ENCODE assay signal across 9 mouse cellular contexts in the genomic region with DNA sequence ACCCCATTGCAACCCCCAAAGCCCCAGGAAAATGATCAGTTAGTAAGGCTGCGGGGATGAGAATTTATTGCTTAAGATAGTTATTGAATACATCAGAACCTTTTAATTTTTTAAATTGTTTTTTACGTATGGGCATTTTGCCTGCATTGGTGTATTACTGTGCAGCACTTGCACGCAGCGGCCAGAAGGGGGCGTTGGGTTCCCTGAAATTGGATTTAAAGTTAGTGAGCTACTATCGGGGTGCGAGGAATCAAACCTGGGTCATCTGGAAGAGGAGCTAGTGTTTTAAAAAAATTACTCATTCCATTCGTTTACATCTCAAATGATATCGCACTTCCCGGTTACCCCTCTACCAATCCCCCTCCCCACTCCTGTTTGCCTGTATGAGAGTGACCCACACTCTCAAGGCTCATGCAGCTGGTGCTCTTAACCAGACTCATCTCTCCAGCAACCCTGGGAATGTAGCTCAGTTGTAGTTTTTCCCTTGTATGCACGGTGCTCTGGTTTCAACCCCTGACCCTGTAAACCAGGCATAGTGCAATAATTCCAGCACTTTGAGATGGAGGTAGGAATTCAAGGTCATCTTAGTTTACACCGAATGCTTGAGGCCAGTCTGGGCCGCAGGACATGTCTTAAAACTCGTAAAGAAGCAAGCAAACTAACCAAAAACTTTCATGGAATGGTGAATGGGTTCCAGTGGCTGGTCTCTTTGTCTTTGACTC. TPM values are rescaled to one million over a fixed set of nuclear protein-coding genes. Genes with fewer than 3 reads are reported as not detected.
A peak's percentile ranks its signal among the peaks of the same experiment; 100 is the strongest.
DNase-seq lines count a peak whose midpoint lies in the region; ATAC-seq and TF ChIP-seq lines count a peak whose summit lies in the region.
"Had no signal": no experiment of that assay in that cellular context is flagged by ENCODE, and none has a peak within 500 bp of the region (broad histone marks: within the 10 kb centered on the region; RNA-seq: fewer than 3 reads in every experiment).

No protein-coding gene starts in this region.

- H3K79me2 ChIP-seq in MEL (ENCODE audit: control insufficient read depth, insufficient read depth, low read length, poor library complexity) = peaks cover 22% of the 10 kb centered on the region

- TF ChIP-seq RAD21 in MEL (IDR thresholded peaks at IDR 0.05; ENCODE audit: low read depth, low read length) = peak; percentile 63

- H3K9ac ChIP-seq in MEL (ENCODE audit: control insufficient read depth, low read depth, low read length, poor library complexity, severe bottlenecking) = peak overlapping the region; percentile 2; the same call in 1 of the 2 replicates
- no peak overlapping the region for H3K9ac ChIP-seq in liver, embryonic 15.5 days
- no peak overlapping the region for H3K9ac ChIP-seq in forebrain, embryonic 12.5 days
- H3K9ac ChIP-seq: embryonic facial prominence, embryonic 13.5 days had no signal

- peaks cover 4 to 19% of the 10 kb centered on the region in 2 experiments; a peak in 2 of 4 replicates for H3K36me3 ChIP-seq in MEL (ENCODE audit: control insufficient read depth in 1 of 2, insufficient read depth in 2 of 2, low read length in 2 of 2)
- H3K36me3 ChIP-seq in liver, embryonic 15.5 days (replicated peaks) = no peaks in the 10 kb centered on the region; the same call in 1 of the 2 replicates
- no peaks in the 10 kb centered on the region for H3K36me3 ChIP-seq in forebrain, embryonic 12.5 days (replicated peaks)
- H3K36me3 ChIP-seq: embryonic facial prominence, embryonic 13.5 days had no signal

- 62% methylated on average over 14 of the region's 14 CpGs for WGBS in liver, embryonic 15.5 days (ENCODE audit: insufficient replicate concordance)
- WGBS in forebrain, embryonic 12.5 days = 60% methylated on average over 14 of the region's 14 CpGs

- TF ChIP-seq CTCF in layer of hippocampus, adult 2 months (conservative IDR thresholded peaks at IDR 0.05) = peak; percentile 67
- peak; percentile 71 to 84 (median 74) for TF ChIP-seq CTCF in MEL (IDR thresholded peaks at IDR 0.05 in 2 of 3, conservative IDR thresholded peaks at IDR 0.05 in 1 of 3; ENCODE audit: control insufficient read depth in 1 of 3, insufficient read depth in 1 of 3, low read depth in 2 of 3, low read length in 3 of 3, poor library complexity in 1 of 3, severe bottlenecking in 1 of 3)

- no peaks in the 10 kb centered on the region for H3K9me3 ChIP-seq in MEL (replicated peaks; ENCODE audit: insufficient read depth, low read length)
- H3K9me3 ChIP-seq in liver, embryonic 15.5 days (replicated peaks) = no peaks in the 10 kb centered on the region
- H3K9me3 ChIP-seq in forebrain, embryonic 12.5 days = no peaks in the 10 kb centered on the region
- H3K9me3 ChIP-seq: embryonic facial prominence, embryonic 13.5 days had no signal

- no peak for TF ChIP-seq POLR2A in MEL (IDR thresholded peaks at IDR 0.05; ENCODE audit: control insufficient read depth in 1 of 2, insufficient read depth in 1 of 2, low read depth in 1 of 2, low read length in 2 of 2, poor library complexity in 1 of 2)

- no peaks in the 10 kb centered on the region; a peak in 1 of 4 replicates for H3K27me3 ChIP-seq in MEL (ENCODE audit: control insufficient read depth in 1 of 2, insufficient read depth in 2 of 2, low read length in 2 of 2)
- H3K27me3 ChIP-seq in liver, embryonic 15.5 days = no peaks in the 10 kb centered on the region
- H3K27me3 ChIP-seq in forebrain, embryonic 12.5 days = no peaks in the 10 kb centered on the region
- H3K27me3 ChIP-seq: embryonic facial prominence, embryonic 13.5 days had no signal

- H3K4me3 ChIP-seq in layer of hippocampus, adult 2 months = no peak overlapping the region
- peak overlapping the region; percentile 1 to 57; a peak in 2 of 4 replicates for H3K4me3 ChIP-seq in MEL (ENCODE audit: control insufficient read depth in 1 of 2, insufficient read depth in 1 of 2, low read depth in 2 of 2, low read length in 2 of 2)
- H3K4me3 ChIP-seq in liver, embryonic 15.5 days (replicated peaks) = no peak overlapping the region
- no peak overlapping the region for H3K4me3 ChIP-seq in forebrain, embryonic 12.5 days (replicated peaks)
- H3K4me3 ChIP-seq: embryonic facial prominence, embryonic 13.5 days had no signal

- no peak for ATAC-seq in liver, embryonic 15.5 days (ENCODE audit: insufficient read depth)
- ATAC-seq in forebrain, embryonic 12.5 days (ENCODE audit: low FRiP score) = no peak

- DNase-seq in layer of hippocampus, adult 2 months (ENCODE audit: low spot score in 2 of 2) = no peak
- no peak for DNase-seq in layer of hippocampus, adult 8-10 months (ENCODE audit: low spot score in 2 of 2)
- DNase-seq in CD8-positive naive resting alpha-beta T cell, adult 2 months (ENCODE audit: low read depth in 2 of 2, low spot score in 2 of 2) = peak; percentile 8 to 23
- peak; percentile 79 for DNase-seq in MEL (ENCODE audit: low read depth, low spot score)
- no peak for DNase-seq in Muller cell, postnatal 12 days (ENCODE audit: inconsistent ontology term)

- no peak overlapping the region for H3K27ac ChIP-seq in layer of hippocampus, adult 2 months
- H3K27ac ChIP-seq in MEL (ENCODE audit: control insufficient read depth, low read depth, low read length) = peak overlapping the region; percentile 39
- peak overlapping the region; percentile 91 for H3K27ac ChIP-seq in liver, embryonic 15.5 days (replicated peaks)
- no peak overlapping the region for H3K27ac ChIP-seq in forebrain, embryonic 12.5 days
- H3K27ac ChIP-seq: embryonic facial prominence, embryonic 13.5 days had no signal

- TF ChIP-seq EP300 in MEL (IDR thresholded peaks at IDR 0.05; ENCODE audit: low read depth in 1 of 2, low read length in 2 of 2) = no peak

- H3K4me1 ChIP-seq in MEL (ENCODE audit: control insufficient read depth in 1 of 2, insufficient read depth in 2 of 2, low read length in 2 of 2) = peaks cover 8 to 9% of the 10 kb centered on the region in 2 experiments
- H3K4me1 ChIP-seq in liver, embryonic 15.5 days (replicated peaks) = peaks cover 44% of the 10 kb centered on the region
- peaks cover 18% of the 10 kb centered on the region for H3K4me1 ChIP-seq in forebrain, embryonic 12.5 days

- H3K4me2 ChIP-seq in liver, embryonic 15.5 days = peak overlapping the region; percentile 95; the same call in 1 of the 2 replicates
- no peak overlapping the region for H3K4me2 ChIP-seq in forebrain, embryonic 12.5 days
- H3K4me2 ChIP-seq: embryonic facial prominence, embryonic 13.5 days; heart, embryonic 11.5 days had no signal

TF ChIP-seq in MEL, 35 proteins besides CTCF, POLR2A, EP300 and RAD21:
- TF ChIP-seq SMC3 (IDR thresholded peaks at IDR 0.05; ENCODE audit: low read depth, low read length) (peak; percentile 64), ZNF384 (IDR thresholded peaks at IDR 0.05; ENCODE audit: low read depth, low read length) (no peak), USF1 (IDR thresholded peaks at IDR 0.05; ENCODE audit: low read depth, low read length) (no peak), KAT2A (conservative IDR thresholded peaks at IDR 0.05; ENCODE audit: low read depth, low read length) (no peak), POLR2AphosphoS5 (IDR thresholded peaks at IDR 0.05; ENCODE audit: borderline replicate concordance, low read depth, low read length) (no peak), ZC3H11A (IDR thresholded peaks at IDR 0.05; ENCODE audit: low read depth, low read length) (peak; percentile 38; the same call in 1 of the 2 replicates), ELF1 (IDR thresholded peaks at IDR 0.05; ENCODE audit: low read depth, low read length) (no peak), NRF1 (IDR thresholded peaks at IDR 0.05; ENCODE audit: insufficient read depth, low read depth, low read length, poor library complexity, severe bottlenecking) (no peak), ETS1 (IDR thresholded peaks at IDR 0.05; ENCODE audit: low read depth, low read length) (no peak), ZKSCAN1 (IDR thresholded peaks at IDR 0.05; ENCODE audit: low read depth, low read length) (no peak), CHD1 (IDR thresholded peaks at IDR 0.05; ENCODE audit: low read depth, low read length) (no peak), BHLHE40 (IDR thresholded peaks at IDR 0.05; ENCODE audit: borderline replicate concordance, low read depth, low read length) (no peak), SIN3A (IDR thresholded peaks at IDR 0.05; ENCODE audit: low read length) (peak; percentile 10; the same call in 1 of the 2 replicates), NELFE (IDR thresholded peaks at IDR 0.05; ENCODE audit: low read depth, low read length) (no peak)

RNA-seq across cellular contexts. Expression of gene Ubr3, which starts 1.4 kb away (rescaled TPM):
- 100 to 1,000 TPM; 121 to 128 TPM for total RNA-seq in layer of hippocampus, adult 2 months (2021)
- total RNA-seq in layer of hippocampus, adult 8-10 months (2022) = 100 to 1,000 TPM; 108 to 133 (median 128) TPM
- total RNA-seq in MEL (2012; rRNA removed) = 10.1 and 13.5 TPM in 2 replicates
- polyA plus RNA-seq in MEL (2012; ENCODE audit: insufficient read depth in 1 of 2, insufficient read length in 2 of 2, low read depth in 1 of 2, low replicate concordance in 2 of 2, missing spikeins in 1 of 2) = 100 to 1,000 TPM in 1 of 2 experiments, 10 to 100 TPM in 1; 25.3 to 188 TPM
- polyA plus RNA-seq in liver, embryonic 15.5 days (2015; fragmentation: Nextera tagmentation; extraction: Ambion mirVana) = 5.5 and 5.6 TPM in 2 replicates
- 18.9 and 22.2 TPM in 2 replicates for polyA plus RNA-seq in forebrain, embryonic 12.5 days (2016; fragmentation: Nextera tagmentation; extraction: Ambion mirVana)

RNA-seq across cellular contexts. Expression of gene Mettl5, which starts 10.2 kb away (rescaled TPM):
- 10 to 100 TPM; 14.1 to 15.6 TPM for total RNA-seq in layer of hippocampus, adult 2 months (2021)
- total RNA-seq in layer of hippocampus, adult 8-10 months (2022) = 10 to 100 TPM; 12.9 to 17.8 (median 15.4) TPM
- total RNA-seq in MEL (2012; rRNA removed) = 27.5 and 32.3 TPM in 2 replicates
- 10 to 100 TPM in 1 of 2 experiments, not detected in 1; 29.2 TPM for polyA plus RNA-seq in MEL (2012; ENCODE audit: insufficient read depth in 1 of 2, insufficient read length in 2 of 2, low read depth in 1 of 2, low replicate concordance in 2 of 2, missing spikeins in 1 of 2)
- polyA plus RNA-seq in liver, embryonic 15.5 days (2015; fragmentation: Nextera tagmentation; extraction: Ambion mirVana) = 24.1 and 29.1 TPM in 2 replicates
- 38.3 and 38.5 TPM in 2 replicates for polyA plus RNA-seq in forebrain, embryonic 12.5 days (2016; fragmentation: Nextera tagmentation; extraction: Ambion mirVana)

RNA-seq across cellular contexts. Expression of gene Ssb, which starts 34.3 kb away (rescaled TPM):
- 100 to 1,000 TPM; 125 to 139 TPM for total RNA-seq in layer of hippocampus, adult 2 months (2021)
- 100 to 1,000 TPM; 107 to 135 (median 129) TPM for total RNA-seq in layer of hippocampus, adult 8-10 months (2022)
- 219 and 221 TPM in 2 replicates for total RNA-seq in MEL (2012; rRNA removed)
- polyA plus RNA-seq in MEL (2012; ENCODE audit: insufficient read depth in 1 of 2, insufficient read length in 2 of 2, low read depth in 1 of 2, low replicate concordance in 2 of 2, missing spikeins in 1 of 2) = 1,000 to 10,000 TPM in 1 of 2 experiments, 100 to 1,000 TPM in 1; 357 to 1,377 TPM
- 108 and 133 TPM in 2 replicates for polyA plus RNA-seq in liver, embryonic 15.5 days (2015; fragmentation: Nextera tagmentation; extraction: Ambion mirVana)
- 448 and 466 TPM in 2 replicates for polyA plus RNA-seq in forebrain, embryonic 12.5 days (2016; fragmentation: Nextera tagmentation; extraction: Ambion mirVana)

Comparison
In these comparisons a context has a peak if more than half of its experiments do, and no peak if none do; other contexts are left out.
1. DNase-seq: peak in CD8-positive naive resting alpha-beta T cell, adult 2 months (2 of 2) and MEL (single experiment); none in layer of hippocampus, adult 2 months (0 of 2), layer of hippocampus, adult 8-10 months (0 of 2) and Muller cell, postnatal 12 days (single experiment).
2. H3K27ac ChIP-seq: peak in MEL (single experiment) and liver, embryonic 15.5 days (single experiment); none in layer of hippocampus, adult 2 months (single experiment) and forebrain, embryonic 12.5 days (single experiment).
3. H3K4me3 ChIP-seq: peak in MEL (2 of 2); none in layer of hippocampus, adult 2 months (single experiment), liver, embryonic 15.5 days (single experiment) and forebrain, embryonic 12.5 days (single experiment).